Mouse (Mus musculus) lung, postnatal 14 days (tissue): ENCODE results near the gene Rarb.

Experiments used
- DNase-seq: peaks from one replicate; pipeline ENCODE4 v3.0.0; 2021

Gene Rarb

GRCm38 (mm10) chr14:16525137-16525924 lies 293.6 kb downstream of the Rarb start:
- no peak for DNase-seq

DNA sequence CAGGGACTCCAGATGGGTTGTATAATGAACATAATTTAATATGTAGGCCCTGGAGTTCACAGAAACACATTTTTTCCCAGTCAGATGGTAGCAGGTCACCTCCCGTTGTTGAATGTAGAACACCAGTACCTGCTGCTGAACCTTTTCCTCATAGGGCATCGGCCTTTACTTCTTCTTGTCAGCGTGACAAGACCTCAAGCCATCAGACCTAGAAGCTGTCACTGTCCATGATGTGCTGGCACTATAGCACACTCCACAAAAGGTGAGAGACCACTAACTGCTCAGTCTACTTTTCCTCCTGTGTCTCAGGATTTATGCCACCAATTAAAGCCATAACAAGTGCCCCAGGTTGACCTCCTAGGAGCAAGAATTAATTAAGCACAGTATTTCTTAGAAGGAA lies 296.1 kb downstream of the Rarb start:
- no peak for DNase-seq

- no peak for DNase-seq
Measured at GRCm38 (mm10) chr14:16519588-16520167, 299.3 kb downstream of the Rarb start.

- no peak for DNase-seq
Measured at GRCm38 (mm10) chr14:16517958-16518357, 301.0 kb downstream of the Rarb start.

DNA sequence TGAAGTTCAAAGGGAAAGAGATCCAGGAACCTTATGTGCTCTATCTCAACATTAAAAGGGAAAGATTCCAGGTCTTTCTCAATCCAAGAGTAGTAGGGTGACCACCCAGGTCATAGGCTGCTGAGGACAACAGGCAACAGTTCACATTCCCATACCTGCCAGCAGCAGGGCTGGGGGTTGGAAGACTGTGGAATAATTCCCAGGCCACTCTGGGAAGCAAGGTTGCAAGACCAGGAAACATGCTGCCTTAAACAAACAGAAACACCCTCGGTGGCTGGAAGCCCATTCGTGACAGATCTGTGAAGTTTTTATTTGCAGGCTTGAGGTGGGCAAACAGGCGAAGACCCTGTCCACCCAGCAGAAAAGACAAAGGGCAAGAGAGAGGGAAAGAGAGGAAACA lies 303.2 kb downstream of the Rarb start:
- peak; percentile 1 for DNase-seq

DNA sequence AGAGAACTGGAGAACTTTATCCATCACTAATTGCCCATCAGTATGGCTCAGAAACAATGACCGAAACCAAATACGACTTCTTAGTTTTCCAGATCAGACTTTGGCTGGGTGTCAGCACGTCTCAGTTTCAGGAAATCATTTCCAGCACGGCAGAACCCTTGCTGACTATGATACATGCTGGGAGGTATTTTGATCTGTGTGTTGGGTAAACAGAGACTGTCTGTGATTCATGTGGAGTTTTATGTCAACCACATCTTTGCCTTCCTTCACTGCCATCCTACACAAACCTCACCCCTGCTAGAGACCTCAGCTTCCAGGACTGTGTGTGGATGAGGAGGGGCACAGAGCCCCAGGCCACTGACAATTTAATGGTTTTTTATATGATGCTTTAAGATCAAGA lies 308.4 kb downstream of the Rarb start:
- no peak for DNase-seq

DNA sequence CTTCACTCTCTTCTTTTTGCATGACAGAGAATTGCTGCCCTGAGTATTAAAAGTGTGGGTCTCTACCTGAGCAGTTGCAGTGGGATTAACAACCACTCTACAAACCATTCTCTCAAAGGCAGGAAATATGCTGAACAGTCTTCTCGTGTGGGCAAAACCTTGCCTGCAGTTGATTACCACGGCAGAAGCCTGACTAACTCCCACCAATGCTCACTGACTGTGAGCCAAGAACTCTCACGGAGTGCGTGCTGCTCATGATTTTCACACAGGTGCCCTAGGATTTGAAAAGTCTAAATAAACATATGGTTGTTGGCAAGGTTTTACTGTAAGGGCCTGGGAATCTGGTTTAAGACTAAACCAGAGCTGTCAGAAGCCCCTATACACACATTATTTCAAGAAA lies 309.1 kb downstream of the Rarb start:
- no peak for DNase-seq

- peak; percentile 20 for DNase-seq
Measured at GRCm38 (mm10) chr14:16508760-16509159, 310.2 kb downstream of the Rarb start.

GRCm38 (mm10) chr14:16497226-16497661 lies 321.7 kb downstream of the Rarb start:
- DNase-seq, result peak; percentile 26

DNA sequence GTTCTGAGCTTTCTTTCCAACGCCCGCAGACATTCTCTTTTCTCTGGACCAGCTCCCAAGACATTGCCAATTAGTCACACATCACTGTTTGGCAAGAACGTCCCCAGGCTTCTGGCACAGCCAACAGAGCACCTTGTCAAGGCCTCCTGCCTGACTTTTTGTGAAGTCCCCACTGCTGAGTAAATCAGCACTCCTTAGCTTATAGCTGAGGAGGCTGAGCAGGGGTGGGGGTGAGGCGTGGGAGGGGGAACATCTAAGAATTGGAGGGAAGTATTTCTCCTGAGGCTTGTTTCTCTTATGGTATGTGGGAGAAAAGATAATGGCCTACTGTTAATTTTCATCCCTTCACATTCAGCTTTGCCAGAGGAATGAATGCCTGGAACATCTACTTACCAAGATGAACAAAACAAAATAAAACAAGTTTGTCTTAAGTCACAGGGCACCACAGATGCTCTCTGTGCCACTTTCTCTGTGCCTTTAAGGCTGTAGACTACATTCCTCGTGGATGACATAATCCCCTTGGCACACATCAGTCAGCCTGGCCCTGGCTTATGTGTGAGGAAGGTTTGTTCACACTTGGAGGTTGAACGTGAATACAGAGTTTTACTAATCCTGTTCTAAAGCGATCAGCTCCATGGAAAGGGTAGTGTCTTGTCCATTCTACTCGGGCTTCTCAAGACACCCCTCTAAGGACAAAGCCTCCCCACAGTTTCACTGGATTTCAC lies 335.1 kb downstream of the Rarb start:
- DNase-seq, result peak; percentile 25

GRCm38 (mm10) chr14:16480621-16481020 lies 338.3 kb downstream of the Rarb start:
- DNase-seq, result no peak

DNA sequence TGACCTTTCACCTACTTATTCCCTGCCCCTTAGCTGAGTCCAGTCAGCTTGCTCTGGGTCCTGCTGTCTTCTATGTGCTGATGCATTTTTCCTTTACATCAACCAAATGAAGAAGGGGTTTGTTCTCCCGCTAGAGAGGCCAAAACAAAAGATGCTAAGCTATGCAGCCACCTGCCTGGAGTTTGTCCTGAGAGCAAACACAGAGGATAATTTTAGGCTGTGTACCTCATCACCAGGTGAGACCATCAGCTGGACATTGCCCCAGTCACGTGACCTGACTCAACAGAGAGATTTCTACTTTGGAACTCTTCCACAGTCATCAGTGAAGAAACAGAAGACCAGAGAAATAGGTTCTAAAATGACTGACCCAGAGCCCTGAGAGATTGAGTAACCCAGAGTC lies 339.4 kb downstream of the Rarb start:
- DNase-seq, result no peak

DNA sequence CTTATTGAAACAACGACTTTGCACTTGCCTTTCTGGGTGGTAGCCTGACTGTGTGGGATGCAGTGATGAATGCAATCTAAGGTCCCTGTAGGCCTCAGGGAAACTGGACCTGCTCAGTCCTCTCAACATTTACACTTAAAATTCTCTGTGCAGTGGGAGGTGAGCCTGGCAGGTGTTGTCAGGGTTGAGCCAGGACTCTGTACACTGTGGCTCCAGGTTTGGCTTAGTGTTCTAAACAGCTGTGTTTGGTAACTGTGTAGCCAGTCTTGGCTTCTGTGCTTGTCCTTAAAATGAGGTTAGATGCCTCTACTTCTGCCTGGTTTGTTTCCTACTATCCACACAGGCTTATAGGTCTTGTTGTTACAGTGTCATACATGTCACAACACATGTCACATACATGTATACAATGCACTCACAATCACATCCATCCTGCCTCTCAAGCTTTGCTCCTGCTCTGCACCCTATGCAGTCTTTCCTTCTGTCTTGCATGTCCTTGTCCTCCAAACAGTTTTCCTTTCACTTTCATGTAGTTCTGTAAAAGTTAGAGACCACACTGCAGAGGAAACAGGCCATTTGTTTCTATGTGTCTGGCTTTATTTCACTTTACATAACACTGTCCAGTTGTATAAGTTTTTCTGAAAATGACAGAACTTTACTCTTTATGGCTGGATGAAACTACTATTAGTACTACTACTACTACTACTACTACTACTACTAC lies 340.2 kb downstream of the Rarb start:
- no peak for DNase-seq

- no peak for DNase-seq
Measured at GRCm38 (mm10) chr14:16448269-16448987, 370.5 kb downstream of the Rarb start.

DNA sequence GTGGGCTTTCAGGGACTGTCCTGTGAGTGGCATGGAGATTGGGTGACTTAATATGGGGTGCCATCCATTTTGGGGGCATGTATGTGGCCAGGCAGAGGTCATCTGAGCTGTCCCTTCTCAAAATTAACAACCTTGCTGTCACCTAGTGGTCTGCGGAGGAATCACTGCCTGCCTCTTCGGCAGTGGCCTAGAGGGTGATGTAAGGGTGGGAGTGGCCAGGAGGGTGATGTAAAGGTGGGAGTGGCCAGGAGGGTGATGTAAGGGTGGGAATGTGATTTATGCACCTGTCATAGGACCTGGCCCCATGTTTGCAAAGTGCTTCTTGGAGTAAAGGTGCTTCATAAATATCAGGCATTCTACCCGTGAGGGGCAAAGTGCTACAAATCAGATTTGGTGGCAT lies 371.4 kb downstream of the Rarb start:
- no peak for DNase-seq

- DNase-seq, result no peak
Measured at GRCm38 (mm10) chr14:16444859-16445258, 374.1 kb downstream of the Rarb start.

DNA sequence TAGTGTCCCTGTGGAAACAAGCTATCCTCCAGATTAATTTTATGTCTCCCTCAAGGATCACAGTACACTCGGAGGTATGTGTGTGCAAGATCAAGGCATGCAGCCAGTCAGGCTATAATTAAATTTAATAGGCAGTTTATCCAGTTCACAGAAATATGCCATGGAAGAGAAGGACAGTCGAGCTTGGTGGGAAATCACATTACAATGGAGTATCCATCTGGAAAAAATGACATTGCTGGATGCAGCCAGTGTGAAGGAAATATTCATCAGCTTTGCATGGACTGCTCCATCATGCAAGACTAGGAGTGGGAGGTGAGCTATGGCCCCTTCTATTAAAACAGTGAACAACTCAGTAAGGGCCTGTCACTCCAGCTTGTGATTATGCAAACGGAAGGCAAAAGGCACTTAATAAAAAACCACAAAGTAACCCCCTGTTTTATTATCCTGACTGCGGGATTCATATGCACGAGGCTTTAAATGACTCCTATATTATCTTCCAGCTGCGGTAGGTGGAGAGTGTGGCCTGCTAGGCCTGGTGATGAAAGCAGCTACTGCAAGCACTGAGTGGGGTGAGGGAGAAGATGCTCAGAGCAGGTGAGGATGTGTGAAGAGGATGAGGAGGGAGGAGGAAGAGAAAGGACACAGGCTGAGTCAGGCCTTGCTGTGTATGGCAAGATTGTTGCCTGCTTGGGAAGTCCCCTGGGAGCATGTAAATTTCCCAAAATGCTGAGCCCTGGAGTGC lies 379.4 kb downstream of the Rarb start:
- no peak for DNase-seq

DNA sequence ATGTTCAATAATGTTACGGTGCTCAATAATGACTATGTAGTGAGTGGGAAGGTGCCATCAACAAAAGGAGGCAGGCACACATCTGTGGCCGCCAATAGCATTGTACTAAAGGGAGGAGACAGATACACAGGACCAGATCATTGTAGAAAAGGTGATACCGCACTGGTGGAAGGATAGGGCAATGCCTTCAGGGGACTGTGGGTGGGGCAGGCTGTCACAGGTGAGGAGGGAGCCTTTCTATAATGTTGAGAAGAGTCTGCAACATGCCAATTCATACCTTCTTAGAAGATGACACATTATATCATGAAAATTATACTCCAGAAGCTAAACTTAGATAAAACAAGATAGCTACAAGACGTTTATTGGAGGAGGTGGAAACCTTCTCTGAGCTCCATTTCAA lies 381.6 kb downstream of the Rarb start:
- no peak for DNase-seq

DNA sequence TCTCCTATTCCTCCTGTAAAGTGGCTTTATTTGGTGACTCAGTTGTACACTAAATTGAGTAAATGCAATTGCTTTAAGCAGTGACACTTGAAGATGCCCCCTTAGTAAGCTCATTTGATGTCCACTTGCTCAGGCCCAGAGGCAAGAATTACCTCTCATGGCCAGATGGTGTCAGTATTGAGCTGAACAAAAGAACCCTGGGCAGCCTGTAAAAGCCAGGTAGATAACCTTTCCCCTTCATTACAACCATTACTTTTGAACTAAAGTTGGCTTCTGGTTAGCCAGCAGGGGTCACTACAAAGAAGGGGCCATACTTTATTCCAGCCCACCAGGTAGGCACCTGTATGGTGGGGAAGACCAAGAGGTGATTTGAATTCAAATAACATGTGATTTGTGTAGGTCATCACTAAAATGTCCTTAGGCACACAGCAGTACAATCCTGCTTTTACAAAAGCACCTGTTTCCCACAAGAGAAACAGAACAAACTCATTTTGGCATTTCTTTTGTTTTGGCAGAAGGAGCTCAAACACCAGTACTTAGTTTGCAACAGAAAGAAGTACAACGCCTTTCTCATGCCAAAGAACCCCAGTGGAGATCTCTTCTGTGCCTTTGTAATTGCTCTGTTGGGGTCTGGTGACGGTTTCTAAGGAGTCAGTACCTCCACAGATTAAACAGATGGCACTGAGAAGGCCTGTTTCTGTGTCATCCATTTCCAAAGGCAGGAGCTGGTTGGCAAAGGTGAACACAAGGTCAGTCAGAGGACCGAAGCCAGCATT lies 384.4 kb downstream of the Rarb start:
- peak; percentile 63 for DNase-seq

- no peak for DNase-seq
Measured at GRCm38 (mm10) chr14:16433206-16433605, 385.8 kb downstream of the Rarb start.

GRCm38 (mm10) chr14:16432550-16432949 lies 386.4 kb downstream of the Rarb start:
- DNase-seq, result no peak
